ENCODE assay signal across 8 mouse cellular contexts in genomic region chr6:115601715-115602523, GRCm38 (mm10). TPM values are rescaled to one million over a fixed set of nuclear protein-coding genes. Genes with fewer than 3 reads are reported as not detected.
DNase-seq lines count a peak whose midpoint lies in the region; ATAC-seq and TF ChIP-seq lines count a peak whose summit lies in the region.

TSS of gene Mkrn2 (plus strand) at chr6:115601902.

- under 1% methylated on average over 60 of the region's 61 CpGs for WGBS in heart, embryonic 10.5 days
- WGBS in kidney, embryonic 14.5 days, result under 1% methylated on average over 45 of the region's 61 CpGs
- 1% methylated on average over 53 of the region's 61 CpGs for WGBS in liver, adult 2 months

- H3K4me3 ChIP-seq in embryonic fibroblast, embryonic 13.5 days (ENCODE audit: insufficient read depth, low read length), result peak within 1 kb of the TSS; percentile 88
- H3K4me3 ChIP-seq in heart, embryonic 10.5 days, result peak within 1 kb of the TSS; percentile 97
- peak within 1 kb of the TSS; percentile 82 for H3K4me3 ChIP-seq in kidney, embryonic 14.5 days (ENCODE audit: low read length)
- H3K4me3 ChIP-seq in liver, adult 2 months (ENCODE audit: insufficient read depth, low read depth, low read length), result peak within 1 kb of the TSS; percentile 90

- H3K9me3 ChIP-seq in heart, embryonic 10.5 days, result no peaks in the 10 kb centered on the region
- no peaks in the 10 kb centered on the region for H3K9me3 ChIP-seq in kidney, embryonic 14.5 days (ENCODE audit: control insufficient read depth, low read length)

- H3K4me2 ChIP-seq in kidney, embryonic 14.5 days (replicated peaks; ENCODE audit: low read depth, low read length), result peak within 1 kb of the TSS; percentile 72

- no peaks in the 10 kb centered on the region for H3K27me3 ChIP-seq in heart, embryonic 10.5 days (ENCODE audit: insufficient read depth, poor library complexity, severe bottlenecking)
- no peaks in the 10 kb centered on the region for H3K27me3 ChIP-seq in kidney, embryonic 14.5 days (ENCODE audit: control insufficient read depth, insufficient read depth, low read length)
- no peaks in the 10 kb centered on the region for H3K27me3 ChIP-seq in liver, adult 2 months (ENCODE audit: control insufficient read depth, insufficient read depth, low read length)

- DNase-seq in CD4-positive helper T cell, adult 2 months (ENCODE audit: low read depth, low spot score), result peak; percentile 88
- peak; percentile 93 for DNase-seq in brain, adult 2 months (ENCODE audit: low read depth, low spot score)
- peak; percentile 92 for DNase-seq in heart, embryonic 10.5 days (ENCODE audit: low spot score)
- DNase-seq in liver, adult 2 months (ENCODE audit: extremely low read depth, low read depth, low spot score), result peak; percentile 57
- DNase-seq in spleen, postnatal 36 days (ENCODE audit: low spot score in 2 of 2), result peak; percentile 67 to 75

- peaks cover 21% of the 10 kb centered on the region for H3K79me2 ChIP-seq in liver, adult 2 months (ENCODE audit: control insufficient read depth, insufficient read depth, low read length)

- peak; percentile 96 for ATAC-seq in kidney, embryonic 14.5 days (ENCODE audit: low FRiP score, low TSS enrichment)
- ATAC-seq in monocyte, adult 5-6 weeks (replicated peaks; ENCODE audit: insufficient number of reproducible peaks, low FRiP score, low TSS enrichment, poor library complexity, severe bottlenecking), result peak; percentile 96

- peak; percentile 84 for TF ChIP-seq POLR2A in embryonic fibroblast, embryonic 13.5 days (IDR thresholded peaks at IDR 0.05; ENCODE audit: low read depth, low read length)
- TF ChIP-seq POLR2A in liver, adult 2 months (IDR thresholded peaks at IDR 0.05; ENCODE audit: extremely low read depth, insufficient read depth, low read length), result peak; percentile 88

- H3K9ac ChIP-seq in kidney, embryonic 14.5 days (ENCODE audit: low read depth, low read length), result peak within 1 kb of the TSS; percentile 85
- H3K9ac ChIP-seq in liver, adult 2 months (ENCODE audit: low read depth, low read length), result peak within 1 kb of the TSS; percentile 97

- peaks cover 6% of the 10 kb centered on the region; the same call in 1 of the 2 replicates for H3K36me3 ChIP-seq in heart, embryonic 10.5 days
- H3K36me3 ChIP-seq in kidney, embryonic 14.5 days (ENCODE audit: control insufficient read depth, insufficient read depth, low read length), result 0 out of 2 replicates have a peak, but pooled peaks cover 2% of the 10 kb centered on the region
- H3K36me3 ChIP-seq in liver, adult 2 months (ENCODE audit: control insufficient read depth, insufficient read depth, low read length), result no peaks in the 10 kb centered on the region

- TF ChIP-seq CTCF in embryonic fibroblast, embryonic 13.5 days (IDR thresholded peaks at IDR 0.05; ENCODE audit: borderline replicate concordance, insufficient read depth, low read length), result no peak
- TF ChIP-seq CTCF in liver, adult 2 months (IDR thresholded peaks at IDR 0.05; ENCODE audit: low read depth, low read length), result no peak

- no peaks in the 10 kb centered on the region for H3K4me1 ChIP-seq in embryonic fibroblast, embryonic 13.5 days (ENCODE audit: control insufficient read depth, insufficient read depth, low read length)
- H3K4me1 ChIP-seq in heart, embryonic 10.5 days, result peaks cover 10% of the 10 kb centered on the region
- peaks cover 10% of the 10 kb centered on the region; the same call in 1 of the 2 replicates for H3K4me1 ChIP-seq in kidney, embryonic 14.5 days (ENCODE audit: control insufficient read depth, insufficient read depth, low read length)
- H3K4me1 ChIP-seq in liver, adult 2 months (ENCODE audit: control insufficient read depth, insufficient read depth, low read length), result peaks cover 3% of the 10 kb centered on the region

- 0 out of 2 replicates have a peak within 1 kb of the TSS, but pooled peaks have one; percentile 15 for H3K27ac ChIP-seq in embryonic fibroblast, embryonic 13.5 days (ENCODE audit: insufficient read depth, low read length)
- peak within 1 kb of the TSS; percentile 94 for H3K27ac ChIP-seq in heart, embryonic 10.5 days
- peak within 1 kb of the TSS; percentile 76 for H3K27ac ChIP-seq in kidney, embryonic 14.5 days (ENCODE audit: low read depth, low read length)
- H3K27ac ChIP-seq in liver, adult 2 months (replicated peaks; ENCODE audit: insufficient read depth, low read depth, low read length), result peak within 1 kb of the TSS; percentile 6; the same call in 1 of the 2 replicates

RNA-seq across cellular contexts. Expression of gene Mkrn2, which starts in this region (rescaled TPM):
- 21.9 and 22.2 TPM in 2 replicates for polyA plus RNA-seq in embryonic fibroblast, embryonic 13.5 days (2011; ENCODE audit: insufficient read length, low read depth, missing spikeins)
- 23.5 and 27.7 TPM in 2 replicates for polyA plus RNA-seq in heart, embryonic 10.5 days (2016; fragmentation: Nextera tagmentation; extraction: Ambion mirVana)
- 18.7 and 33.4 TPM in 2 replicates for polyA plus RNA-seq in kidney, embryonic 14.5 days (2014; fragmentation: Nextera tagmentation; extraction: Ambion mirVana)
- total RNA-seq in liver, adult 2 months (2014; rRNA removed), result 18.9 and 19.9 TPM in 2 replicates
- 44.0 and 58.1 TPM in 2 replicates for polyA plus RNA-seq in liver, adult 2 months (2012; rRNA removed)
- total RNA-seq in monocyte, adult 5-6 weeks (2017), result 8.5 to 18.5 TPM (median 9.1 TPM) in 3 replicates

Comparison
In these comparisons a context has a peak if more than half of its experiments do, and no peak if none do; other contexts are left out.
1. Peak in every context shown above with its lines: DNase-seq, ATAC-seq, H3K4me3 ChIP-seq and H3K27ac ChIP-seq.
2. H3K27ac ChIP-seq: peak in every context shown above with its lines; median percentile 94 in heart, embryonic 10.5 days; 76 in kidney, embryonic 14.5 days; 15 in embryonic fibroblast, embryonic 13.5 days; 6 in liver, adult 2 months.